Mouse (Mus musculus): ENCODE data around the gene Gm13306.
"Not testable (repeated sequence)": the region's sequence is repeated elsewhere in the genome, so short reads cannot be mapped to it uniquely, and the experiment has no call there.

The Gm13306 gene

DNA sequence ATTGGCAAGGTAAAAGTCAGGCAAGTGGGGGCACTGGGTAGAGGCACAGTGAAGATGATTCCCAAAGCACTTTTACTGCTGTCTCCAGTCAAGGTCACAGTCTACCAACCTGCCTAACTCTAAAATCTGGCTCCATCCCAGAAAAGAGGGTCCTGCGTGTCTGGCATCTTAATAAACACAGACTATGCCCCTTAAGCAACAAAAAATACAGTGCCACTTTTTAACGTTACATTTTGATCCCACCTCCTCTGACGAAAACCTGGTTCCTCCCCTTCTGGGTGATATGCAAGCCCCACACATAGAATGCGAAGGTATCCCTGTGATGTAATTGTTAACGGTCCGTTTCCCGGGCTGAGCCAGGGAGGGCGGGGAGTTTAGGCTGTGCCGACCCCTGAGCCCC is at the start of gene Gm13306:
TSS of gene Gm13306 (plus strand) at position 301 of the 400 bp plus-strand sequence.
- DNase-seq, result not testable (repeated sequence)

DNA sequence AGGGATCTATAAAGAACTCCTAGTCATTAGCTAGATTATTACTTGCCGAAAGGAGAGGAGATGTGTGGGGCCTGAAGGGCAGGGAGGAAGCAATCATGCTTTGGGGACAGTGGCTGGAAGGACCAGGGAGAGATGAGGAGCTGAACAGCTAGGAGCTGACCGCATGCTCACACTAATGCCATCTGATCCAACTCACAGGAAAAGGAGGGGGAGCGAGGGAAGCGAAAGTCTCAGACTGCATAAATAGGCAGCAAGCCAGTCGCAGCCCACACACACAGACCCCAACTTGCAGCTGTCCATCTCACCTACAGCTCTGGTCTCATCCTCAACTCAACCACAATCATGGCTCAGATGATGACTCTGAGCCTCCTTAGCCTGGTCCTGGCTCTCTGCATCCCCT is 38.7 kb upstream of the Gm13306 start, which contains the start of gene Gm13304:
TSS of gene Gm13304 (plus strand) at position 301 of the 400 bp plus-strand sequence.
- not testable (repeated sequence) for DNase-seq

- not testable (repeated sequence) for DNase-seq
Measured at GRCm38 (mm10) chr4:42168503-42168902, 15.3 kb downstream of the Gm13306 start, which contains the start of gene Gm13305. TSS of gene Gm13305 (minus strand) at chr4:42168603.

DNA sequence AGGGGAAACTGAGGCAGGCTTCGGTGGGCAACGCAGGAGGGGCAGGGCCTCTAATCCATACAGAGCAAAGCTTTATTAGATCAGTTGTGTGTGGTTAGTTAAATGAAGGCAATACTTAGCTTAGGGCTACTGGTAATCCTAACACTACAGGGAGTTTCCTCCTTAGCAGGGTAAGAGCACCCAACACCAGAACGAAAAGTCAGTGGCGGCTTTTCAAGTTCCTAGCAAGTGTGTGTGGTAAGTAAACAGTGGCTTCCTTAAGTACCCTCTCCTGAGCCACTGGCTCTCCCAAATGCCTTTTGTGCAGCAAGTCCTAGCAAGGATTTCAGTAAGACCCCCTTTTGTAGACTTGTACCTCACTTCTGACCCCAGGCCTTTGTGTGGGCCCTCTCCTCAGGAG is 25.0 kb downstream of the Gm13306 start:
- not testable (repeated sequence) for DNase-seq

- not testable (repeated sequence) for DNase-seq
Measured at GRCm38 (mm10) chr4:42183234-42184197, 30.3 kb downstream of the Gm13306 start.

DNA sequence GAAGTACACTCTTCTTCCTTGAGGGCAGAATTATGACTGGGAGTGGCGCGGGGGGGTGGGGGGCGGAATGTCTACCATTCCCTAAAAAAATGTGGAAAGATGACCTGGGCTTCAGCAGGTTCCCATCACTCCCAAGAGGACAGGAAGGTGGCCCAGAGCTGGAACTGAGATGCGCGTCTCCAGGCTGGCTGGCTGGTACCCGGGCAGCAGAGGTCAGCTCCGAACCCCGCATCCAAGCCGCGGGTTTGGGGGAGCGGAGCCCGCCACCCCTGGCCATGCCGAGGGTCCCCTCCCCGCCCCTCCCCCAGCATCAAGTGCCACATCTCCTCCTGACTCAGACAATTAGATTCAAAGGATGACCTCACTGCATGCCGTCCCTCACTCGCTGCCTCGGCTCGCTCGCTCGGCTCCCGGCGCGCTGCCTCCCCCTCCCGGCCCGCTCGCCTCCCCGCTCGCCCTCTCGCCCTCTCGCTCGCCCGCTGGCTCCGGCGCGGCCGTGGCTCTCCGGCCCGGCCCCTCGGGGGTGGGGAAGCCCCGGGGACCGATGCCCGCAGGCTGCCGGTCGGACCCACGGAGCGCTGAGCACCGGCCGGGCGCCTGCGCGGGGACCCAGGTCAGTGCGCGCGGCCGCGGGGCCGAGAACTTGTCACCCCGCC is 31.2 kb downstream of the Gm13306 start:
- not testable (repeated sequence) for DNase-seq

DNA sequence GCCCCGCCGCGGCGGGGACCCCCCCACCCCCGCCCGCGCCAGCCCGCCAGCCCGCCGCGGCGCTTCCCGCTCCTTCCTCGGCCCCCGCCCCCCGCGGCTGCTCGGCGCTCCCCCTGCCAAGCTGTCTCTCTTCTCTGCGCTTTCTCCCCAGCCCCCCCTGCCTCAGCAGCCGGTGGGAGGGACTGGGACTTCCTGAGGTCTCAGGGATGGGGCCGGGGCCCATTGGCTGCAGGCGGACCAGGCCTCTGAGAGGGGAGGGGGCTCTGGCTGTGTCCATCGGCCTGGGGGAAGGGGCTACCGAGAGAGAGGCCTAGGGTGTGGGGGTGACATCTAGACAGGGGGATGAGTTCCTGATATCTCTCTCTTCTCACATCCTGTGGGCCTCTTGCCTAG is 31.7 kb downstream of the Gm13306 start:
- not testable (repeated sequence) for DNase-seq

Data from thymus, postnatal 36 days (tissue).